Mouse (Mus musculus): ENCODE measurements at regions not wholly inside any gene's neighbourhood (a gene's known extent, or its start where the extent isn't known, plus 50 kb on each side); places are given as distances from the start of the nearest gene placed in this dataset.

GRCm38 (mm10) chr12:118650483-118651160 lies 195.5 kb upstream of the Sp8 start:
- DNase-seq = peak in 1 of 2 experiments; percentile 20

- no peak for DNase-seq
Observed at GRCm38 (mm10) chr12:118649323-118649973, 196.7 kb upstream of the Sp8 start.

GRCm38 (mm10) chr12:118648673-118649072 lies 197.5 kb upstream of the Sp8 start:
- no peak for DNase-seq

GRCm38 (mm10) chr12:118647270-118648042 lies 198.7 kb upstream of the Sp8 start:
- no peak for DNase-seq

GRCm38 (mm10) chr12:118640925-118641324 lies 205.2 kb upstream of the Sp8 start:
- no peak for DNase-seq

GRCm38 (mm10) chr12:118637214-118637613 lies 208.9 kb upstream of the Sp8 start:
- no peak for DNase-seq

GRCm38 (mm10) chr12:118635456-118635855 lies 210.7 kb upstream of the Sp8 start:
- no peak for DNase-seq

GRCm38 (mm10) chr12:118630373-118630772 lies 215.8 kb upstream of the Sp8 start:
- no peak for DNase-seq

GRCm38 (mm10) chr12:118621697-118622485 lies 224.2 kb upstream of the Sp8 start:
- no peak for DNase-seq

GRCm38 (mm10) chr12:118620847-118621636 lies 225.1 kb upstream of the Sp8 start:
- DNase-seq = no peak

- peak; percentile 8 to 38 for DNase-seq
Observed at GRCm38 (mm10) chr12:118597015-118597414, 249.1 kb upstream of the Sp8 start.

GRCm38 (mm10) chr12:118594781-118595574 lies 251.2 kb upstream of the Sp8 start:
- no peak for DNase-seq

GRCm38 (mm10) chr12:118583829-118584628 lies 262.1 kb upstream of the Sp8 start:
- no peak for DNase-seq

- DNase-seq = peak; percentile 17 to 47
Observed at GRCm38 (mm10) chr12:118569811-118570210, 268.6 kb upstream of the Sp4 start.

- DNase-seq = no peak
Observed at GRCm38 (mm10) chr12:118566681-118567080, 265.4 kb upstream of the Sp4 start.

- DNase-seq = no peak
Observed at GRCm38 (mm10) chr12:118564394-118565112, 263.3 kb upstream of the Sp4 start.

- no peak for DNase-seq
Observed at GRCm38 (mm10) chr12:118562226-118562625, 261.0 kb upstream of the Sp4 start.

GRCm38 (mm10) chr12:118549071-118549470 lies 247.8 kb upstream of the Sp4 start:
- no peak for DNase-seq

GRCm38 (mm10) chr12:118540336-118540735 lies 239.1 kb upstream of the Sp4 start:
- DNase-seq = no peak

- no peak for DNase-seq
Observed at GRCm38 (mm10) chr12:118530514-118530913, 229.3 kb upstream of the Sp4 start.
